Mouse (Mus musculus) brain, embryonic 18.5 days (tissue): ENCODE measurements around the gene Phldb1.
"Not testable (repeated sequence)": the region's sequence is repeated elsewhere in the genome, so short reads cannot be mapped to it uniquely, and the experiment has no call there.

Experiments used
- DNase-seq: peaks from one replicate; pipeline ENCODE4 v3.0.0-alpha.2; 2012; ENCODE audit warnings: low read depth, low spot score

Gene Phldb1

GRCm38 (mm10) chr9:44734524-44735494 is at the start of gene Phldb1:
Phldb1 (minus strand) TSS chr9:44735198.
- DNase-seq, result no peak

- DNase-seq, result peak; percentile 89
Measured at GRCm38 (mm10) chr9:44772750-44773651, 38.0 kb upstream of the Phldb1 start.

GRCm38 (mm10) chr9:44772392-44772749 is 37.4 kb upstream of the Phldb1 start:
- no peak for DNase-seq

GRCm38 (mm10) chr9:44771376-44771775 is 36.4 kb upstream of the Phldb1 start:
- no peak for DNase-seq

- not testable (repeated sequence) for DNase-seq
Measured at GRCm38 (mm10) chr9:44768029-44768394, 33.0 kb upstream of the Phldb1 start.

- DNase-seq, result peak; percentile 82
Measured at GRCm38 (mm10) chr9:44767101-44768028, 32.4 kb upstream of the Phldb1 start, which contains the start of the genes Arcn1 and Ift46. Arcn1 (minus strand) TSS chr9:44767845. Ift46 (plus strand) TSS chr9:44767908.

GRCm38 (mm10) chr9:44760873-44761272 is 25.9 kb upstream of the Phldb1 start:
- DNase-seq, result no peak

GRCm38 (mm10) chr9:44748473-44748872 is 13.5 kb upstream of the Phldb1 start:
- DNase-seq, result no peak

GRCm38 (mm10) chr9:44747341-44747740 is 12.3 kb upstream of the Phldb1 start:
- no peak for DNase-seq

- no peak for DNase-seq
Measured at GRCm38 (mm10) chr9:44746666-44747065, 11.7 kb upstream of the Phldb1 start.

- DNase-seq, result no peak
Measured at GRCm38 (mm10) chr9:44745371-44745770, 10.4 kb upstream of the Phldb1 start.

- DNase-seq, result no peak
Measured at GRCm38 (mm10) chr9:44740663-44741192, 5.7 kb upstream of the Phldb1 start.

GRCm38 (mm10) chr9:44737240-44737949 is 2.4 kb upstream of the Phldb1 start:
- DNase-seq, result no peak

- no peak for DNase-seq
Measured at GRCm38 (mm10) chr9:44736301-44736700, 1.3 kb upstream of the Phldb1 start.

GRCm38 (mm10) chr9:44735886-44736285 is 888 bp upstream of the Phldb1 start:
- no peak for DNase-seq

- DNase-seq, result no peak
Measured at GRCm38 (mm10) chr9:44733671-44734523, 1.1 kb downstream of the Phldb1 start.

- no peak for DNase-seq
Measured at GRCm38 (mm10) chr9:44732921-44733530, 2.0 kb downstream of the Phldb1 start.

GRCm38 (mm10) chr9:44732130-44732549 is 2.9 kb downstream of the Phldb1 start:
- no peak for DNase-seq

- no peak for DNase-seq
Measured at GRCm38 (mm10) chr9:44727441-44727840, 7.6 kb downstream of the Phldb1 start.
